Mouse (Mus musculus): Measurements from ENCODE around the gene Tsfm. TPM values are rescaled to one million over a fixed set of nuclear protein-coding genes. Genes with fewer than 3 reads are reported as not detected.

The Tsfm gene
- polyA plus RNA-seq, 2 experiments = 26.7 to 40.7 TPM

DNA sequence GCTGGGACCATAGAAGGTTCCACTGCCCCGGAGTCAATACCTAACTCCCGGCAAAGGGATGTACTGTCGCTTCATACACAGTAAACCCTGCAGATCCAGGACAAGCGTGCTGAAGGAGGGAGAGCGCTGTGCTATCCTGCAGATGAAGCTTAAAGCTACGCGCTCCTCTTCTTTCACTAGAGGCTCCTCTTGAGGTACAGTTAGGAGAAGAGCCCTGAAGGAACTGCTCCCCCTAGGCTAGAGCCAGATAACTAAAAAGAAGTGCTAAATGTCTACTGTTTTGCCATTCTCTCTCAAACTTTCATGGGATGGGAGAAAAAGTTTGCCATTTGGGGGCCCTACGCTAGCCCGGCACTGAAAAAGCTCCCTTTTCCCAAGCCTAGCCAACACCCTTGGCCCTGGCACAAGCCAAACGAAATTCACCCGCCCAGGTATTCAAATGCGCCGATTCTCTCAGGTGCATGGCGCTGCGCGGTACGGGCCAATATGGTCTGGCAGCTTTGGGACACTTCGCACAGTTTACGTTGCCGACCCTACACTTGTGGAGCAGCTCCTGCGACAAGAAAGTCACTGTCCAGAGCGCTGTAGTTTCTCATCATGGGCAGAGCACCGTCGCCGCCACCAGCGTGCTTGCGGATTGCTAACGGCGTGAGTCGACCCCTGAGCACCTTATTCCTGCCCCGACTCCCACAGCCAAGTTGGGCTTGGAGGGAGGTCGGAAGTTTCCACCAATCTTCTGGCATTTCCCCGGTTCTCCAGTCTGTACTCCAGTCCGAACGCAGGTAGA lies 18.2 kb upstream of the Tsfm start:
- no peak overlapping the region for H3K27ac ChIP-seq
- H3K4me2 ChIP-seq (ENCODE audit: low read depth) = no peak overlapping the region
- no peak for DNase-seq (ENCODE audit: low read depth in 3 of 3, low spot score in 3 of 3)
- H3K4me1 ChIP-seq (replicated peaks; ENCODE audit: control insufficient read depth in 2 of 2, insufficient read depth in 2 of 2, low read length in 1 of 2) = no peaks in the 10 kb centered on the region
- no peak overlapping the region for H3K4me3 ChIP-seq (ENCODE audit: insufficient read depth in 1 of 2, low read depth in 2 of 2, low read length in 2 of 2)
- no peaks in the 10 kb centered on the region; the same call in 1 of the 2 replicates for H3K36me3 ChIP-seq (replicated peaks; ENCODE audit: control insufficient read depth, insufficient read depth, low read depth)
- H3K9me3 ChIP-seq (ENCODE audit: control insufficient read depth, low read length) = no peaks in the 10 kb centered on the region
- H3K27me3 ChIP-seq (ENCODE audit: control insufficient read depth, insufficient read depth, low read length) = peaks cover 49% of the 10 kb centered on the region
- TF ChIP-seq EP300 (IDR thresholded peaks at IDR 0.05; ENCODE audit: low read depth) = no peak
- TF ChIP-seq CTCF (IDR thresholded peaks at IDR 0.05; ENCODE audit: low read depth) = no peak
- H3K9ac ChIP-seq (replicated peaks) = no peak overlapping the region
- ATAC-seq (ENCODE audit: insufficient read depth) = no peak
- 5% methylated on average over 35 of the region's 35 CpGs for WGBS (ENCODE audit: insufficient replicate concordance)

- DNase-seq (ENCODE audit: low read depth in 3 of 3, low spot score in 3 of 3) = no peak
- Histone ChIP-seq H3K4me1 (replicated peaks; ENCODE audit: control insufficient read depth in 2 of 2, insufficient read depth in 2 of 2, low read length in 1 of 2) (peaks cover 0 to under 1% of the 10 kb centered on the region in 2 experiments; a peak in 1 of 4 replicates), H3K4me2 (ENCODE audit: low read depth) (no peak within 1 kb of the TSS), H3K36me3 (replicated peaks; ENCODE audit: control insufficient read depth, insufficient read depth, low read depth) (no peaks in the 10 kb centered on the region; the same call in 1 of the 2 replicates), H3K9ac (replicated peaks) (no peak within 1 kb of the TSS), H3K27me3 (ENCODE audit: control insufficient read depth, insufficient read depth, low read length) (peaks cover 49% of the 10 kb centered on the region), H3K9me3 (ENCODE audit: control insufficient read depth, low read length) (no peaks in the 10 kb centered on the region), H3K27ac (no peak within 1 kb of the TSS), H3K4me3 (ENCODE audit: insufficient read depth in 1 of 2, low read depth in 2 of 2, low read length in 2 of 2) (no peak within 1 kb of the TSS)
- WGBS (ENCODE audit: insufficient replicate concordance) = 30% methylated on average over 5 of the region's 5 CpGs
- TF ChIP-seq CTCF (IDR thresholded peaks at IDR 0.05; ENCODE audit: low read depth) (no peak), EP300 (IDR thresholded peaks at IDR 0.05; ENCODE audit: low read depth) (no peak)
- ATAC-seq (ENCODE audit: insufficient read depth) = no peak
Measured at GRCm38 (mm10) chr10:127047954-127048353, 17.3 kb upstream of the Tsfm start, which contains the start of gene Cyp27b1. Gene Cyp27b1 (plus strand): TSS chr10:127048250.

DNA sequence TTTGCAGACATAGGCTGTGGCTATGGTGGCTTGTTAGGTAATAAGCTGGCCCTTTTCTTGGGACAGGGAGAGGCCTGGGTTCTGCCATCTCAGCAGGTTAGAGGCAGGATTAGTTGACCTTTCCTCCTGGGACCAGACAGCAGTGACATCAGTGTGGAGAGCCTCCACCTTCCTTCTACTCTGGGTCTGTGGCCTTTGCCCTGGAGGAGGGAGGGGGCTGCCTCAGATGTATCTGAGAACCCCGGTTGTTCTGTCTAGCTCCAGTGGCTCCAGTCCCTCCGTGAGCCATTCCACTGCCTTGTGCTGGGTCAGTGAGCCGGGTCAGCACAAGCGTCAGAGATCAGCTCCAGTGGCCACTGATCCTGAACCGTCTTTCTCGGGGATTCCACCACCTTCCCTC lies 12.5 kb upstream of the Tsfm start:
- Histone ChIP-seq H3K27ac (no peak overlapping the region), H3K4me2 (ENCODE audit: low read depth) (no peak overlapping the region), H3K4me1 (replicated peaks; ENCODE audit: control insufficient read depth in 2 of 2, insufficient read depth in 2 of 2, low read length in 1 of 2) (peaks cover 0 to 7% of the 10 kb centered on the region in 2 experiments; a peak in 3 of 4 replicates), H3K9me3 (ENCODE audit: control insufficient read depth, low read length) (no peaks in the 10 kb centered on the region), H3K4me3 (ENCODE audit: insufficient read depth in 1 of 2, low read depth in 2 of 2, low read length in 2 of 2) (no peak overlapping the region), H3K36me3 (replicated peaks; ENCODE audit: control insufficient read depth, insufficient read depth, low read depth) (no peaks in the 10 kb centered on the region; the same call in 1 of the 2 replicates), H3K9ac (replicated peaks) (no peak overlapping the region), H3K27me3 (ENCODE audit: control insufficient read depth, insufficient read depth, low read length) (peaks cover 26% of the 10 kb centered on the region)
- TF ChIP-seq CTCF (IDR thresholded peaks at IDR 0.05; ENCODE audit: low read depth) = no peak
- no peak for TF ChIP-seq EP300 (IDR thresholded peaks at IDR 0.05; ENCODE audit: low read depth)
- no peak for ATAC-seq (ENCODE audit: insufficient read depth)
- 83% methylated on average over 6 of the region's 6 CpGs for WGBS (ENCODE audit: insufficient replicate concordance)
- DNase-seq (ENCODE audit: low read depth in 3 of 3, low spot score in 3 of 3) = no peak

GRCm38 (mm10) chr10:127042468-127043115 lies 12.0 kb upstream of the Tsfm start:
- H3K4me1 ChIP-seq (replicated peaks; ENCODE audit: control insufficient read depth in 2 of 2, insufficient read depth in 2 of 2, low read length in 1 of 2) = peaks cover 0 to 7% of the 10 kb centered on the region in 2 experiments; a peak in 3 of 4 replicates
- no peaks in the 10 kb centered on the region for H3K9me3 ChIP-seq (ENCODE audit: control insufficient read depth, low read length)
- ATAC-seq (ENCODE audit: insufficient read depth) = no peak
- DNase-seq (ENCODE audit: low read depth in 3 of 3, low spot score in 3 of 3) = no peak
- no peak overlapping the region for H3K27ac ChIP-seq
- H3K36me3 ChIP-seq (replicated peaks; ENCODE audit: control insufficient read depth, insufficient read depth, low read depth) = no peaks in the 10 kb centered on the region; the same call in 1 of the 2 replicates
- 9% methylated on average over 5 of the region's 5 CpGs for WGBS (ENCODE audit: insufficient replicate concordance)
- H3K27me3 ChIP-seq (ENCODE audit: control insufficient read depth, insufficient read depth, low read length) = peaks cover 20% of the 10 kb centered on the region
- H3K9ac ChIP-seq (replicated peaks) = peak overlapping the region; percentile 14
- no peak for TF ChIP-seq EP300 (IDR thresholded peaks at IDR 0.05; ENCODE audit: low read depth)
- TF ChIP-seq CTCF (IDR thresholded peaks at IDR 0.05; ENCODE audit: low read depth) = no peak
- H3K4me2 ChIP-seq (ENCODE audit: low read depth) = peak overlapping the region; percentile 89
- H3K4me3 ChIP-seq (ENCODE audit: insufficient read depth in 1 of 2, low read depth in 2 of 2, low read length in 2 of 2) = peak overlapping the region; percentile 60 to 66
